Mouse (Mus musculus): ENCODE measurements around the gene Mipol1. TPM values are rescaled to one million over a fixed set of nuclear protein-coding genes. Genes with fewer than 3 reads are reported as not detected.
A peak's percentile ranks its signal among the peaks of the same experiment; 100 is the strongest.

Mipol1 gene
- polyA plus RNA-seq, 1 experiment from 2014 or later, result 5.1 TPM

- WGBS, result 28% methylated on average over 4 of the region's 4 CpGs
- ATAC-seq (ENCODE audit: low read depth), result peak; percentile 3; the same call in 1 of the 2 replicates
Observed at GRCm38 (mm10) chr12:57229703-57230102, 524 bp upstream of the Mipol1 start.

DNA sequence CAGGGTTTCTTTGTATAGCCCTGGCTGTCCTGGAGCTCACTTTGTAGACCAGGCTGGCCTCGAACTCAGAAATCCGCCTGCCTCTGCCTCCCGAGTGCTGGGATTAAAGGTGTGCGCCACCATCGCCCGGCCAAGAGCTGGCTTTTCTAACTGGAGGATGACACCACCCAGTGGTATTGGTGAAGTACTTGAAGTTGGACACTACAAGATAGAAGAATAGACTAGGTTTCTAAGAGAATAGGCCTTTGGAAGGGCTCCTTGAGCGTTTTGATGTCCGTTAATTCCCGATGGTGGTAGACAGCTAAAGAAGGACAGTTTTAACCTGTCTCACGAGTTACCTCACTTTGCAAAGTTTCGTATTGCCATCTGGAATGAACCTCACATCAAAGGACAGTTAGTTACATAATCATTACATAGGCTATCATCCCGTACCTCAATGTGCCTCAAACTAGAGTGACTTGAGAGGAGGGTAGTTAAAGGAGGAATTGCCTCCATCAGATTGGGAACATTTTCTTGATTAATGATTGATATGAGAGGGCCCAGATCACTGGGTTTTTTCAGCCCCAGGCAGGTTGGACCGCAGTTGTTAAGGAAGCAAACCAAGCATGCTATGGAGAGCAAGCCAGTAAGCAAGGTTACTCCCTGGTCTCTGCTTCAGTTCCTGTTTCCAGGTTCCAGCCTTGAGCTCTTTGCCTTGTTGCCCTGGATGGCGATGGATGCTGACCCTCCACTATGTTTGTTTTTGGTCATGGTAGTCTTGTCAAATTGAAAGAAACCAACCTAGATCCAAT, 1.1 kb downstream of the Mipol1 start:
- Histone ChIP-seq H3K9ac (replicated peaks; ENCODE audit: low read depth, low read length) (no peak overlapping the region), H3K27me3 (ENCODE audit: control insufficient read depth, insufficient read depth, low read length) (no peaks in the 10 kb centered on the region), H3K4me2 (ENCODE audit: low read depth, low read length) (peak overlapping the region; percentile 62), H3K27ac (ENCODE audit: low read depth, low read length) (no peak overlapping the region), H3K36me3 (ENCODE audit: control insufficient read depth, insufficient read depth, low read length) (no peaks in the 10 kb centered on the region), H3K9me3 (ENCODE audit: control insufficient read depth, low read length) (no peaks in the 10 kb centered on the region), H3K4me1 (ENCODE audit: control insufficient read depth, insufficient read depth, low read length) (no peaks in the 10 kb centered on the region), H3K4me3 (ENCODE audit: low read depth, low read length) (peak overlapping the region; percentile 81)
- no peak for ATAC-seq (ENCODE audit: low read depth)
- WGBS, result 74% methylated on average over 14 of the region's 14 CpGs

More at GRCm38 (mm10) chr12:57229703-57230102, 524 bp upstream of the Mipol1 start:
- Histone ChIP-seq H3K9me3 (ENCODE audit: control insufficient read depth, low read length) (no peaks in the 10 kb centered on the region), H3K4me2 (ENCODE audit: low read depth, low read length) (peak overlapping the region; percentile 62), H3K4me1 (ENCODE audit: control insufficient read depth, insufficient read depth, low read length) (no peaks in the 10 kb centered on the region), H3K9ac (replicated peaks; ENCODE audit: low read depth, low read length) (peak overlapping the region; percentile 74; the same call in 1 of the 2 replicates), H3K27ac (ENCODE audit: low read depth, low read length) (peak overlapping the region; percentile 74; the same call in 1 of the 2 replicates), H3K27me3 (ENCODE audit: control insufficient read depth, insufficient read depth, low read length) (no peaks in the 10 kb centered on the region), H3K36me3 (ENCODE audit: control insufficient read depth, insufficient read depth, low read length) (no peaks in the 10 kb centered on the region), H3K4me3 (ENCODE audit: low read depth, low read length) (peak overlapping the region; percentile 81)

- ATAC-seq (ENCODE audit: low read depth), result no peak
- no peaks in the 10 kb centered on the region for H3K36me3 ChIP-seq (ENCODE audit: control insufficient read depth, insufficient read depth, low read length)
- no peak overlapping the region for H3K27ac ChIP-seq (ENCODE audit: low read depth, low read length)
- no peak overlapping the region for H3K9ac ChIP-seq (replicated peaks; ENCODE audit: low read depth, low read length)
- no peaks in the 10 kb centered on the region for H3K4me1 ChIP-seq (ENCODE audit: control insufficient read depth, insufficient read depth, low read length)
- H3K4me2 ChIP-seq (ENCODE audit: low read depth, low read length), result no peak overlapping the region
- H3K9me3 ChIP-seq (ENCODE audit: control insufficient read depth, low read length), result no peaks in the 10 kb centered on the region
- 87% methylated on average over 5 of the region's 5 CpGs for WGBS
- H3K4me3 ChIP-seq (ENCODE audit: low read depth, low read length), result no peak overlapping the region
- no peaks in the 10 kb centered on the region for H3K27me3 ChIP-seq (ENCODE audit: control insufficient read depth, insufficient read depth, low read length)
Observed at GRCm38 (mm10) chr12:57233386-57233785, 3.2 kb downstream of the Mipol1 start.

GRCm38 (mm10) chr12:57243671-57244495, 13.7 kb downstream of the Mipol1 start:
- H3K9me3 ChIP-seq (ENCODE audit: control insufficient read depth, low read length), result no peaks in the 10 kb centered on the region
- WGBS, result 94% methylated on average over 5 of the region's 5 CpGs
- ATAC-seq (ENCODE audit: low read depth), result no peak
- no peak overlapping the region for H3K4me3 ChIP-seq (ENCODE audit: low read depth, low read length)
- no peak overlapping the region for H3K27ac ChIP-seq (ENCODE audit: low read depth, low read length)
- no peak overlapping the region for H3K4me2 ChIP-seq (ENCODE audit: low read depth, low read length)
- H3K9ac ChIP-seq (replicated peaks; ENCODE audit: low read depth, low read length), result no peak overlapping the region
- no peaks in the 10 kb centered on the region for H3K36me3 ChIP-seq (ENCODE audit: control insufficient read depth, insufficient read depth, low read length)
- no peaks in the 10 kb centered on the region for H3K27me3 ChIP-seq (ENCODE audit: control insufficient read depth, insufficient read depth, low read length)
- no peaks in the 10 kb centered on the region for H3K4me1 ChIP-seq (ENCODE audit: control insufficient read depth, insufficient read depth, low read length)

GRCm38 (mm10) chr12:57258572-57258971, 28.3 kb downstream of the Mipol1 start:
- no peak overlapping the region for H3K27ac ChIP-seq (ENCODE audit: low read depth, low read length)
- H3K4me2 ChIP-seq (ENCODE audit: low read depth, low read length), result no peak overlapping the region
- no peaks in the 10 kb centered on the region for H3K4me1 ChIP-seq (ENCODE audit: control insufficient read depth, insufficient read depth, low read length)
- H3K4me3 ChIP-seq (ENCODE audit: low read depth, low read length), result no peak overlapping the region
- ATAC-seq (ENCODE audit: low read depth), result no peak
- 67% methylated on average over 2 of the region's 2 CpGs for WGBS
- H3K27me3 ChIP-seq (ENCODE audit: control insufficient read depth, insufficient read depth, low read length), result no peaks in the 10 kb centered on the region
- H3K9me3 ChIP-seq (ENCODE audit: control insufficient read depth, low read length), result no peaks in the 10 kb centered on the region
- no peaks in the 10 kb centered on the region for H3K36me3 ChIP-seq (ENCODE audit: control insufficient read depth, insufficient read depth, low read length)
- no peak overlapping the region for H3K9ac ChIP-seq (replicated peaks; ENCODE audit: low read depth, low read length)

- no peaks in the 10 kb centered on the region for H3K4me1 ChIP-seq (ENCODE audit: control insufficient read depth, insufficient read depth, low read length)
- WGBS, result 67% methylated on average over 1 of the region's 1 CpGs
- no peak overlapping the region for H3K27ac ChIP-seq (ENCODE audit: low read depth, low read length)
- H3K27me3 ChIP-seq (ENCODE audit: control insufficient read depth, insufficient read depth, low read length), result no peaks in the 10 kb centered on the region
- H3K4me3 ChIP-seq (ENCODE audit: low read depth, low read length), result no peak overlapping the region
- H3K4me2 ChIP-seq (ENCODE audit: low read depth, low read length), result no peak overlapping the region
- no peak for ATAC-seq (ENCODE audit: low read depth)
- no peaks in the 10 kb centered on the region for H3K36me3 ChIP-seq (ENCODE audit: control insufficient read depth, insufficient read depth, low read length)
- H3K9me3 ChIP-seq (ENCODE audit: control insufficient read depth, low read length), result no peaks in the 10 kb centered on the region
- H3K9ac ChIP-seq (replicated peaks; ENCODE audit: low read depth, low read length), result no peak overlapping the region
Observed at GRCm38 (mm10) chr12:57275456-57275855, 45.2 kb downstream of the Mipol1 start.

- WGBS, result 40% methylated on average over 3 of the region's 3 CpGs
- H3K9ac ChIP-seq (replicated peaks; ENCODE audit: low read depth, low read length), result no peak overlapping the region
- peak; percentile 94 for ATAC-seq (ENCODE audit: low read depth)
- no peaks in the 10 kb centered on the region for H3K27me3 ChIP-seq (ENCODE audit: control insufficient read depth, insufficient read depth, low read length)
- no peak overlapping the region for H3K4me2 ChIP-seq (ENCODE audit: low read depth, low read length)
- no peak overlapping the region for H3K4me3 ChIP-seq (ENCODE audit: low read depth, low read length)
- no peak overlapping the region for H3K27ac ChIP-seq (ENCODE audit: low read depth, low read length)
- no peaks in the 10 kb centered on the region for H3K4me1 ChIP-seq (ENCODE audit: control insufficient read depth, insufficient read depth, low read length)
- no peaks in the 10 kb centered on the region for H3K9me3 ChIP-seq (ENCODE audit: control insufficient read depth, low read length)
- H3K36me3 ChIP-seq (ENCODE audit: control insufficient read depth, insufficient read depth, low read length), result no peaks in the 10 kb centered on the region
Observed at GRCm38 (mm10) chr12:57281155-57282114, 51.2 kb downstream of the Mipol1 start.

GRCm38 (mm10) chr12:57285303-57286059, 55.3 kb downstream of the Mipol1 start:
- WGBS, result 89% methylated on average over 5 of the region's 5 CpGs
- H3K27me3 ChIP-seq (ENCODE audit: control insufficient read depth, insufficient read depth, low read length), result no peaks in the 10 kb centered on the region
- no peak for ATAC-seq (ENCODE audit: low read depth)
- no peaks in the 10 kb centered on the region for H3K4me1 ChIP-seq (ENCODE audit: control insufficient read depth, insufficient read depth, low read length)
- H3K36me3 ChIP-seq (ENCODE audit: control insufficient read depth, insufficient read depth, low read length), result no peaks in the 10 kb centered on the region
- H3K27ac ChIP-seq (ENCODE audit: low read depth, low read length), result no peak overlapping the region
- no peaks in the 10 kb centered on the region for H3K9me3 ChIP-seq (ENCODE audit: control insufficient read depth, low read length)
- no peak overlapping the region for H3K4me2 ChIP-seq (ENCODE audit: low read depth, low read length)
- H3K9ac ChIP-seq (replicated peaks; ENCODE audit: low read depth, low read length), result no peak overlapping the region
- no peak overlapping the region for H3K4me3 ChIP-seq (ENCODE audit: low read depth, low read length)

Measured in neural tube, embryonic 14.5 days (tissue).